Mouse (Mus musculus) CH12.LX (cell line): ENCODE data around the gene Gfod2.

ENCODE experiments used
- CTCF ChIP-seq, 2 experiments: IDR thresholded peaks in 1 of 2; conservative IDR thresholded peaks in 1 of 2; 2 replicates each; pipeline ENCODE4 v1.5.1; 2011 to 2012; ENCODE audit warnings: low read depth in 2 of 2, low read length in 2 of 2, improper control_type of control experiment in 1 of 2, inconsistent platforms in 1 of 2, mild to moderate bottlenecking in 1 of 2, moderate library complexity in 1 of 2
- EP300 ChIP-seq: IDR thresholded peaks from 2 replicates; pipeline ENCODE4 v1.6.1; 2011; ENCODE audit warnings: low read length, improper control_type of control experiment
- JUN ChIP-seq: IDR thresholded peaks from 2 replicates; pipeline ENCODE4 v1.6.1; 2011; ENCODE audit warnings: low read depth, mild to moderate bottlenecking, low read length, improper control_type of control experiment, moderate library complexity; ENCODE audit not compliant: insufficient read depth
- MAFK ChIP-seq: IDR thresholded peaks from 2 replicates; pipeline ENCODE4 v1.6.1; 2011; ENCODE audit warnings: low read length, improper control_type of control experiment; ENCODE audit not compliant: insufficient replicate concordance
- NRF1 ChIP-seq: IDR thresholded peaks from 2 replicates; pipeline ENCODE4 v1.6.1; 2014; ENCODE audit warnings: low read depth, mild to moderate bottlenecking, inconsistent platforms, low read length, improper control_type of control experiment, moderate library complexity
- SMC3 ChIP-seq: IDR thresholded peaks from 2 replicates; pipeline ENCODE4 v1.6.1; 2011; ENCODE audit warnings: low read depth, low read length, improper control_type of control experiment

GRCm38 (mm10) chr8:105690978-105691377 is 67.5 kb downstream of the Gfod2 start:
- no peak for TF ChIP-seq CTCF (conservative IDR thresholded peaks at IDR 0.05 in 1 of 2, IDR thresholded peaks at IDR 0.05 in 1 of 2; ENCODE audit: low read depth in 2 of 2, low read length in 2 of 2)
- TF ChIP-seq SMC3, result no peak
- no peak for TF ChIP-seq EP300
- no peak for TF ChIP-seq JUN
- no peak for TF ChIP-seq MAFK
- no peak for TF ChIP-seq NRF1
